Mouse (Mus musculus) CH12.LX (cell line): ENCODE measurements around the gene Gm17581. TPM values are rescaled to one million over a fixed set of nuclear protein-coding genes. Genes with fewer than 3 reads are reported as not detected.

Experiments
- DNase-seq: peaks from one replicate; pipeline ENCODE4 v3.0.0-alpha.2; 2013; ENCODE audit errors: extremely low read depth
- H3K27ac ChIP-seq: 2 replicates; pipeline ENCODE4 v1.5.1; 2012; ENCODE audit warnings: low read depth, mild to moderate bottlenecking, control low read depth, moderate library complexity; ENCODE audit not compliant: insufficient read depth
- H3K27me3 ChIP-seq: replicated peaks from 2 replicates; pipeline ENCODE3; 2012; ENCODE audit warnings: inconsistent platforms
- H3K36me3 ChIP-seq, 2 experiments: replicated peaks in 1 of 2; 2 replicates each; pipeline versions ENCODE3 to v1.6.1; 2012; ENCODE audit warnings: inconsistent platforms in 1 of 2, low read length in 1 of 2, mild to moderate bottlenecking in 1 of 2, mixed read lengths in 1 of 2, moderate library complexity in 1 of 2; ENCODE audit not compliant: control insufficient read depth in 1 of 2, insufficient read depth in 1 of 2
- H3K4me1 ChIP-seq, 2 experiments: 2 replicates each; pipeline ENCODE4 v1.6.1; 2012; ENCODE audit warnings: inconsistent platforms in 1 of 2, moderate library complexity in 1 of 2; ENCODE audit not compliant: insufficient read depth in 2 of 2, control insufficient read depth in 1 of 2
- H3K4me2 ChIP-seq: 2 replicates; pipeline ENCODE4 v1.6.1; 2012; ENCODE audit warnings: low read depth, mild to moderate bottlenecking, control low read depth; ENCODE audit not compliant: poor library complexity, insufficient read depth, severe bottlenecking
- H3K4me3 ChIP-seq, 3 experiments: fragments of 150-350 bp in 1 of 3; sonication (generic) in 1 of 3; replicated peaks in 1 of 3; 2 replicates each; pipeline versions ENCODE3 to v1.5.1; 2011 to 2012; ENCODE audit warnings: low read depth in 2 of 3, low read length in 2 of 3, mild to moderate bottlenecking in 2 of 3, moderate library complexity in 2 of 3, control low read depth in 1 of 3, improper control_type of control experiment in 1 of 3, inconsistent platforms in 1 of 3, mixed read lengths in 1 of 3; ENCODE audit not compliant: poor library complexity in 1 of 3
- H3K79me2 ChIP-seq: replicated peaks from 2 replicates; pipeline ENCODE4 v1.6.1; 2012; ENCODE audit warnings: mild to moderate bottlenecking, moderate library complexity; ENCODE audit not compliant: control insufficient read depth, poor library complexity, insufficient read depth, severe bottlenecking; ENCODE audit errors: extremely low read depth
- H3K9ac ChIP-seq: 2 replicates; pipeline ENCODE4 v1.6.1; 2012; ENCODE audit warnings: low read depth, mild to moderate bottlenecking, control low read depth, moderate library complexity; ENCODE audit not compliant: insufficient read depth
- H3K9me3 ChIP-seq: replicated peaks from 2 replicates; pipeline ENCODE3; 2012; ENCODE audit warnings: low read length, inconsistent platforms, mixed read lengths
- BHLHE40 ChIP-seq: IDR thresholded peaks from 2 replicates; pipeline ENCODE4 v1.6.1; 2011; ENCODE audit warnings: mild to moderate bottlenecking, low read depth, low read length, improper control_type of control experiment
- CHD1 ChIP-seq: IDR thresholded peaks from 2 replicates; pipeline ENCODE4 v1.6.1; 2012; ENCODE audit warnings: low read depth, low read length, improper control_type of control experiment, inconsistent platforms
- CHD2 ChIP-seq: IDR thresholded peaks from 2 replicates; pipeline ENCODE4 v1.6.1; 2011; ENCODE audit warnings: low read length, improper control_type of control experiment
- CTCF ChIP-seq, 2 experiments: IDR thresholded peaks in 1 of 2; conservative IDR thresholded peaks in 1 of 2; 2 replicates each; pipeline ENCODE4 v1.5.1; 2011 to 2012; ENCODE audit warnings: low read depth in 2 of 2, low read length in 2 of 2, improper control_type of control experiment in 1 of 2, inconsistent platforms in 1 of 2, mild to moderate bottlenecking in 1 of 2, moderate library complexity in 1 of 2
- E2F4 ChIP-seq: IDR thresholded peaks from 2 replicates; pipeline ENCODE4 v1.6.1; 2011; ENCODE audit warnings: low read depth, low read length, improper control_type of control experiment; ENCODE audit not compliant: insufficient replicate concordance
- ELF1 ChIP-seq: IDR thresholded peaks from 2 replicates; pipeline ENCODE4 v1.6.1; 2014; ENCODE audit warnings: low read depth, mild to moderate bottlenecking, inconsistent platforms, low read length, improper control_type of control experiment
- EP300 ChIP-seq: IDR thresholded peaks from 2 replicates; pipeline ENCODE4 v1.6.1; 2011; ENCODE audit warnings: low read length, improper control_type of control experiment
- ETS1 ChIP-seq: conservative IDR thresholded peaks from 2 replicates; pipeline ENCODE4 v1.6.1; 2012; ENCODE audit warnings: low read depth, mild to moderate bottlenecking, inconsistent platforms, low read length, improper control_type of control experiment, moderate library complexity
- GABPA ChIP-seq: IDR thresholded peaks from 2 replicates; pipeline ENCODE4 v1.6.1; 2012; ENCODE audit warnings: low read depth, low read length, improper control_type of control experiment, inconsistent platforms; ENCODE audit not compliant: insufficient replicate concordance
- HCFC1 ChIP-seq: IDR thresholded peaks from 2 replicates; pipeline ENCODE4 v1.6.1; 2012; ENCODE audit warnings: low read depth, mild to moderate bottlenecking, inconsistent platforms, low read length, improper control_type of control experiment
- IRF4 ChIP-seq: IDR thresholded peaks from 2 replicates; pipeline ENCODE4 v1.6.1; 2014; ENCODE audit warnings: low read depth, mild to moderate bottlenecking, inconsistent platforms, low read length, improper control_type of control experiment
- JUN ChIP-seq: IDR thresholded peaks from 2 replicates; pipeline ENCODE4 v1.6.1; 2011; ENCODE audit warnings: low read depth, mild to moderate bottlenecking, low read length, improper control_type of control experiment, moderate library complexity; ENCODE audit not compliant: insufficient read depth
- JUND ChIP-seq: conservative IDR thresholded peaks from 2 replicates; pipeline ENCODE4 v1.6.1; 2011; ENCODE audit warnings: low read depth, low read length, improper control_type of control experiment
- KAT2A ChIP-seq: IDR thresholded peaks from 2 replicates; pipeline ENCODE4 v1.6.1; 2012; ENCODE audit warnings: low read length, improper control_type of control experiment, inconsistent platforms; ENCODE audit not compliant: insufficient replicate concordance
- MAFK ChIP-seq: IDR thresholded peaks from 2 replicates; pipeline ENCODE4 v1.6.1; 2011; ENCODE audit warnings: low read length, improper control_type of control experiment; ENCODE audit not compliant: insufficient replicate concordance
- MAX ChIP-seq: IDR thresholded peaks from 2 replicates; pipeline ENCODE4 v1.6.1; 2011; ENCODE audit warnings: low read length, improper control_type of control experiment
- MAZ ChIP-seq: IDR thresholded peaks from 2 replicates; pipeline ENCODE4 v1.6.1; 2012; ENCODE audit warnings: low read depth, mild to moderate bottlenecking, inconsistent platforms, low read length, improper control_type of control experiment, moderate library complexity
- MEF2A ChIP-seq: IDR thresholded peaks from 2 replicates; pipeline ENCODE4 v1.6.1; 2014; ENCODE audit warnings: low read depth, mild to moderate bottlenecking, inconsistent platforms, low read length, improper control_type of control experiment, borderline replicate concordance
- MXI1 ChIP-seq: IDR thresholded peaks from 2 replicates; pipeline ENCODE4 v1.6.1; 2011; ENCODE audit warnings: mild to moderate bottlenecking, low read depth, low read length, improper control_type of control experiment
- MYC ChIP-seq: IDR thresholded peaks from 2 replicates; pipeline ENCODE4 v1.6.1; 2011; ENCODE audit warnings: low read depth, mild to moderate bottlenecking, improper control_type of control experiment, low read length
- NELFE ChIP-seq: IDR thresholded peaks from 2 replicates; pipeline ENCODE4 v1.6.1; 2011; ENCODE audit warnings: low read depth, low read length, improper control_type of control experiment
- NRF1 ChIP-seq: IDR thresholded peaks from 2 replicates; pipeline ENCODE4 v1.6.1; 2014; ENCODE audit warnings: low read depth, mild to moderate bottlenecking, inconsistent platforms, low read length, improper control_type of control experiment, moderate library complexity
- PAX5 ChIP-seq: IDR thresholded peaks from 2 replicates; pipeline ENCODE4 v1.6.1; 2012; ENCODE audit warnings: low read length, inconsistent platforms, mixed read lengths
- POLR2A ChIP-seq: IDR thresholded peaks from 2 replicates; pipeline ENCODE4 v1.6.1; 2011; ENCODE audit warnings: low read depth, mild to moderate bottlenecking, improper control_type of control experiment, low read length
- POLR2AphosphoS2 ChIP-seq: IDR thresholded peaks from 2 replicates; pipeline ENCODE4 v1.6.1; 2011; ENCODE audit warnings: low read depth, low read length, improper control_type of control experiment
- RAD21 ChIP-seq: IDR thresholded peaks from 2 replicates; pipeline ENCODE4 v1.6.1; 2011; ENCODE audit warnings: low read depth, mild to moderate bottlenecking, low read length, improper control_type of control experiment, moderate library complexity
- RCOR1 ChIP-seq: conservative IDR thresholded peaks from 2 replicates; pipeline ENCODE4 v1.6.1; 2012; ENCODE audit warnings: low read depth, mild to moderate bottlenecking, inconsistent platforms, low read length, improper control_type of control experiment
- SIN3A ChIP-seq: IDR thresholded peaks from 2 replicates; pipeline ENCODE4 v1.6.1; 2012; ENCODE audit warnings: low read length, improper control_type of control experiment, inconsistent platforms
- SMC3 ChIP-seq: IDR thresholded peaks from 2 replicates; pipeline ENCODE4 v1.6.1; 2011; ENCODE audit warnings: low read depth, low read length, improper control_type of control experiment
- TBP ChIP-seq: conservative IDR thresholded peaks from 2 replicates; pipeline ENCODE4 v1.6.1; 2011; ENCODE audit warnings: low read depth, low read length, improper control_type of control experiment
- TCF12 ChIP-seq: IDR thresholded peaks from 2 replicates; pipeline ENCODE4 v1.6.1; 2014; ENCODE audit warnings: low read depth, mild to moderate bottlenecking, inconsistent platforms, low read length, improper control_type of control experiment
- UBTF ChIP-seq: IDR thresholded peaks from 2 replicates; pipeline ENCODE4 v1.6.1; 2012; ENCODE audit warnings: low read depth, mild to moderate bottlenecking, inconsistent platforms, low read length, improper control_type of control experiment, moderate library complexity
- USF1 ChIP-seq: IDR thresholded peaks from 2 replicates; pipeline ENCODE4 v1.6.1; 2014; ENCODE audit warnings: low read depth, mild to moderate bottlenecking, inconsistent platforms, low read length, improper control_type of control experiment
- USF2 ChIP-seq: conservative IDR thresholded peaks from 2 replicates; pipeline ENCODE4 v1.6.1; 2011; ENCODE audit warnings: low read depth, low read length, improper control_type of control experiment
- ZC3H11A ChIP-seq: IDR thresholded peaks from 2 replicates; pipeline ENCODE4 v1.6.1; 2012; ENCODE audit warnings: low read depth, mild to moderate bottlenecking, inconsistent platforms, low read length, improper control_type of control experiment
- ZKSCAN1 ChIP-seq: IDR thresholded peaks from 2 replicates; pipeline ENCODE4 v1.6.1; 2012; ENCODE audit warnings: low read depth, inconsistent platforms, low read length, improper control_type of control experiment, borderline replicate concordance
- ZMIZ1 ChIP-seq: IDR thresholded peaks from 2 replicates; pipeline ENCODE4 v1.6.1; 2012; ENCODE audit warnings: low read depth, mild to moderate bottlenecking, inconsistent platforms, low read length, improper control_type of control experiment
- ZNF384 ChIP-seq: IDR thresholded peaks from 2 replicates; pipeline ENCODE4 v1.6.1; 2012; ENCODE audit warnings: low read depth, low read length, improper control_type of control experiment, inconsistent platforms
- dilution Hi-C: fragments of 300-500 bp; cut with MboI; formaldehyde crosslinking; loops from 2 replicates; pipeline ENCODE4 v1.14.3; 2020; ENCODE audit warnings: low sequenced_read_pairs; ENCODE audit not compliant: extremely low pct_unique_long_range_greater_than_20kb, extremely low pct_ligation_motif_present
- in situ Hi-C: fragments of 300-500 bp; cut with MboI; formaldehyde crosslinking; loops from 3 replicates; pipeline ENCODE4 v1.14.3; 2019; ENCODE audit warnings: low sequenced_read_pairs, low pct_ligation_motif_present, low pct_unique_long_range_greater_than_20kb, mixed read lengths
- polyA plus RNA-seq: library from polyadenylated mRNA; unstranded; fragments of >175 nt; gene quantifications from 2 replicates; pipeline ENCODE4 v1.2.1, GENCODE M21; 2012; ENCODE audit warnings: low read depth; ENCODE audit not compliant: insufficient read length
- total RNA-seq, 2 experiments: library from RNA; depleted of rRNA; stranded (reverse); fragments of 300-350 nt in 1 of 2; fragments of >200 nt in 1 of 2; gene quantifications; 2 replicates each; pipeline ENCODE4 v1.2.3; 2012 to 2014

The Gm17581 gene
- total and polyA plus RNA-seq, 3 experiments, result not detected

DNA sequence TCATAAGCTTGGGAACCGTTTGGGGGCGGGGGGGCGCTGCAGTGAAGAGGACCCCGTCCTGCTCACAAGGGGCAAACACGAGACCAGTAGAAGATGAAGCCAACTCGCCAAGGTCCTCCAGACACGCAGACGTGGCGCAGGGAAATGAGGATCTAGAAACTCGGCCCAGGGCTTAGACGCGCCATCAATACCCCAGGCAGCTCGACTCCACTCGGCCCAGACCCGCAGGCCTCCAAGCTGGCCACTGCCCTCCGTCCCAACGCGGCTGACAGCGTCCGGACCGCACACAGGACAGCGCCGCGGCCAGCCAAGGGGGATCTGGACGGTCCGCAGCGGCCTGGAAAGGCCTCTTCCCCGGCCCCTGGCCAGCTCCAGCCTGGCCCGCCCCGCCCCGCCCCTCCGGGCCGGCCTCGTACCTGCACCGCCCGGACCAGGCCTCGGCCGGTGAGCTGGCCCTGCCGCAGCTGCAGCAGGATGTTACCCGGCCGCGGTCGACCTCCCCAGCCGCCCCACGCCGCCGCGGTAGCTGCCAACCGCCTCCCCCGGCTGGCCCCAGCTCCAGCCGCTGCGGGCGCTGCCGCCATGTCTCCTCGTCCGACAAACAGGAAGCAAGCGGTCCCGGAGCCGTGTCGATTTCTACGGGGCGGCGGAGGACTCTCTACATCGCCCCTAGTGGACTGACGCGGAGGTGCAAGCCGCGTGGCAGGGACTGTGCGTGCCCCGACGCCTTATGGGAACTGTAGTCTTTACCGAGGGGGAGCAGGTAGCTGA is 43.8 kb downstream of the Gm17581 start, which contains the start of gene Trpc4ap:
Gene Trpc4ap, minus strand, starts transcription at position 662 of the 771 bp plus-strand sequence.
- Histone ChIP-seq H3K27ac (peak within 1 kb of the TSS; percentile 56), H3K4me3 (peak within 1 kb of the TSS; percentile 80 to 98 (median 98)), H3K79me2 (peaks cover 28% of the 10 kb centered on the region), H3K4me1 (peaks cover 2 to 37% of the 10 kb centered on the region in 2 experiments; a peak in 2 of 4 replicates), H3K36me3 (peaks cover 0 to 11% of the 10 kb centered on the region in 2 experiments)
- in situ Hi-C loops, result loop anchor here (25.0 kb wide), 1 partner anchor 245 kb away; the partner anchor contains the start of genes Gdf5, Gm15557 and Uqcc1
- DNase-seq, result peak; percentile 92
- peak; percentile 12; the same call in 1 of the 2 replicates for TF ChIP-seq GABPA
- TF ChIP-seq ELF1, result peak; percentile 93
- TF ChIP-seq MAX, result peak; percentile 85
- TF ChIP-seq JUN, result no peak
- peak; percentile 76; the same call in 1 of the 2 replicates for TF ChIP-seq ZMIZ1
- no peak; the same call in 1 of the 2 replicates for TF ChIP-seq POLR2AphosphoS2
- TF ChIP-seq NRF1, result peak; percentile 43
- peak; percentile 70; the same call in 1 of the 2 replicates for TF ChIP-seq MXI1
- no peak for TF ChIP-seq CHD1
- TF ChIP-seq TCF12, result peak; percentile 74
- TF ChIP-seq KAT2A, result peak; percentile 95; the same call in 1 of the 2 replicates
- peak; percentile 90 for TF ChIP-seq NELFE
- TF ChIP-seq CTCF (conservative IDR thresholded peaks at IDR 0.05 in 1 of 2, IDR thresholded peaks at IDR 0.05 in 1 of 2; ENCODE audit: low read depth in 2 of 2, low read length in 2 of 2), result peak; percentile 72 to 81
- no peak for TF ChIP-seq E2F4
- TF ChIP-seq RCOR1, result no peak
- peak; percentile 28 for TF ChIP-seq RAD21
- peak; percentile 96 for TF ChIP-seq MYC
- no peak for TF ChIP-seq ZKSCAN1
- TF ChIP-seq HCFC1, result peak; percentile 98
- 0 out of 2 replicates have a peak, but pooled peaks have one; percentile 2 for TF ChIP-seq SMC3
- TF ChIP-seq UBTF, result 0 out of 2 replicates have a peak, but pooled peaks have one; percentile 64
- TF ChIP-seq EP300, result no peak
- TF ChIP-seq USF1, result peak; percentile 25; the same call in 1 of the 2 replicates
- no peak for TF ChIP-seq JUND
- TF ChIP-seq ZNF384, result no peak
- no peak for TF ChIP-seq BHLHE40
- TF ChIP-seq USF2, result no peak
- TF ChIP-seq TBP, result peak; percentile 56; the same call in 1 of the 2 replicates
- peak; percentile 48; the same call in 1 of the 2 replicates for TF ChIP-seq MEF2A
- TF ChIP-seq ETS1, result no peak
- no peak for TF ChIP-seq PAX5
- peak; percentile 92 for TF ChIP-seq POLR2A
- TF ChIP-seq MAZ, result no peak
- no peak for TF ChIP-seq CHD2
- no peak for TF ChIP-seq MAFK
- TF ChIP-seq IRF4, result peak; percentile 52
- TF ChIP-seq SIN3A, result no peak
- TF ChIP-seq ZC3H11A, result no peak
- TF ChIP-seq, all 38 proteins: peak for 20
- Histone ChIP-seq H3K9me3 (no peaks in the 10 kb centered on the region), H3K4me2 (peak within 1 kb of the TSS; percentile 93), H3K27me3 (no peaks in the 10 kb centered on the region), H3K9ac (peak within 1 kb of the TSS; percentile 87)
- dilution Hi-C loops, result no loop called here
